22 mouse cellular contexts compared by ENCODE assay signal in the genomic region with DNA sequence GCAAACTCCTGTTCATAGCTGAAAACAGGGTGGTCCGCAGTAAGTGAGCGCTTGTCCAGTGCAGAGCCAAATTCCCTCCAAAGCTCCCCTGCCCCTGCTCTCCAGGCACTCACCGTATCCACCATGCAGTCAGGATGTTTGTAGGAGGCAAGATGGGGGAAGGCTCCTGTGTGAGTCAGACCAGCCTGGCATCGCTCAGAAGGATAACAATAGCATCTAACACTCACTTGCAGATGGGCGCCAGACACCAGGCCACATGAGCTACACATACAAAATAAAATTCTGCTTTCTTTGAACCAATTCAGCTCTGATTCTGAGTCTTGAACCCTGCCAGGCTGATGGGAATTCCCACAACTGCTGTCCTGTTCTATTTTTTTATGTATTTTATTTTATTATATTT. TPM values are rescaled to one million over a fixed set of nuclear protein-coding genes. Genes with fewer than 3 reads are reported as not detected.
DNase-seq lines count a peak whose midpoint lies in the region; ATAC-seq lines count a peak whose summit lies in the region.
"Had no signal": no experiment of that assay in that cellular context is flagged by ENCODE, and none has a peak within 500 bp of the region (broad histone marks: within the 10 kb centered on the region; RNA-seq: fewer than 3 reads in every experiment).

No protein-coding gene starts in this region.

- no peak overlapping the region for H3K4me2 ChIP-seq in neural tube, embryonic 15.5 days
- H3K4me2 ChIP-seq: limb, embryonic 13.5 days; neural tube, embryonic 12.5 days had no signal

- H3K4me3 ChIP-seq in neural tube, embryonic 15.5 days (replicated peaks): no peak overlapping the region
- H3K4me3 ChIP-seq: erythroblast, embryonic 14.5 days; gastrocnemius, adult 2 months; heart, adult 2 months; hindbrain, embryonic 10.5 days; limb, embryonic 13.5 days; neural tube, embryonic 12.5 days had no signal

- no peaks in the 10 kb centered on the region for H3K36me3 ChIP-seq in neural tube, embryonic 15.5 days
- H3K36me3 ChIP-seq: G1E; hindbrain, embryonic 10.5 days; limb, embryonic 13.5 days; neural tube, embryonic 12.5 days had no signal

- H3K27me3 ChIP-seq in neural tube, embryonic 15.5 days (replicated peaks): no peaks in the 10 kb centered on the region
- H3K27me3 ChIP-seq: neural tube, embryonic 12.5 days had no signal

- H3K9ac ChIP-seq in neural tube, embryonic 15.5 days (replicated peaks): no peak overlapping the region
- H3K9ac ChIP-seq: limb, embryonic 13.5 days; liver, embryonic 14.5 days; neural tube, embryonic 12.5 days had no signal

- 92% methylated on average over 5 of the region's 5 CpGs for WGBS in neural tube, embryonic 15.5 days

- ATAC-seq in neural tube, embryonic 15.5 days (ENCODE audit: low FRiP score): no peak
- ATAC-seq: CD4-positive, CD25-positive, alpha-beta regulatory T cell, adult 4 months; forebrain, embryonic 14.5 days had no signal

- H3K4me1 ChIP-seq in neural tube, embryonic 15.5 days: no peaks in the 10 kb centered on the region
- H3K4me1 ChIP-seq: neural tube, embryonic 12.5 days had no signal

- no peak overlapping the region for H3K27ac ChIP-seq in neural tube, embryonic 15.5 days (replicated peaks)
- H3K27ac ChIP-seq: gastrocnemius, adult 2 months; heart, adult 2 months; hindbrain, embryonic 10.5 days; limb, embryonic 13.5 days; liver, embryonic 14.5 days; neural tube, embryonic 12.5 days had no signal

- DNase-seq in NIH3T3 (ENCODE audit: low read depth): peak; percentile 17
- peak; percentile 69 to 80 for DNase-seq in frontal cortex, adult 2 months (ENCODE audit: extremely low spot score in 1 of 2, low spot score in 1 of 2)
- DNase-seq in layer of hippocampus, postnatal 36 days: peak; percentile 43 to 49
- DNase-seq in right cerebral cortex, postnatal 10 days (ENCODE audit: low spot score in 2 of 2): peak; percentile 38 to 71
- DNase-seq in adrenal gland, adult (ENCODE audit: inconsistent age in 2 of 2, low spot score in 1 of 2): no peak
- no peak for DNase-seq in retina, postnatal 1 day
- DNase-seq in adrenal gland, postnatal 4 days (ENCODE audit: low spot score in 2 of 2): no peak
- DNase-seq: adrenal gland, adult 8-10 months; cerebellum, adult 2 months; gastrocnemius, adult 2 months; lung, postnatal 14 days; thymus, postnatal 4 days had no signal

- no peaks in the 10 kb centered on the region for H3K9me3 ChIP-seq in neural tube, embryonic 15.5 days (replicated peaks)
- H3K9me3 ChIP-seq: hindbrain, embryonic 10.5 days; limb, embryonic 13.5 days; neural tube, embryonic 12.5 days had no signal

RNA-seq across cellular contexts. Expression of a gene that starts 26.3 kb away (rescaled TPM):
- 46.1 and 49.3 TPM in 2 replicates for polyA plus RNA-seq in frontal cortex, adult 2 months (2012; rRNA removed)
- 10 to 100 TPM; 73.1 to 82.4 TPM for total RNA-seq in layer of hippocampus, postnatal 36 days (2021)
- 53.9 and 58.9 TPM in 2 replicates for polyA plus RNA-seq in neural tube, embryonic 15.5 days (2015; fragmentation: Nextera tagmentation; extraction: Ambion mirVana)
- total RNA-seq in adrenal gland, postnatal 4 days (2021): 10 to 100 TPM; 50.8 to 55.8 TPM
- polyA plus RNA-seq: G1E had no signal

RNA-seq across cellular contexts. Expression of a gene that starts 30.6 kb away (rescaled TPM):
- 44.1 and 49.5 TPM in 2 replicates for polyA plus RNA-seq in frontal cortex, adult 2 months (2012; rRNA removed)
- total RNA-seq in layer of hippocampus, postnatal 36 days (2021): 10 to 100 TPM; 41.5 to 41.8 TPM
- 74.8 and 96.9 TPM in 2 replicates for polyA plus RNA-seq in neural tube, embryonic 15.5 days (2015; fragmentation: Nextera tagmentation; extraction: Ambion mirVana)
- 100 to 1,000 TPM in 1 of 2 experiments, 10 to 100 TPM in 1; 96.3 to 100 TPM for total RNA-seq in adrenal gland, postnatal 4 days (2021)

Comparison
In these comparisons a context has a peak if more than half of its experiments do, and no peak if none do; other contexts are left out.
1. DNase-seq: peak in NIH3T3 (single experiment), frontal cortex, adult 2 months (2 of 2), layer of hippocampus, postnatal 36 days (2 of 2) and right cerebral cortex, postnatal 10 days (2 of 2); none in adrenal gland, adult (0 of 2), retina, postnatal 1 day (single experiment) and adrenal gland, postnatal 4 days (0 of 2).